Mouse (Mus musculus) layer of hippocampus, adult 2 months (tissue): ENCODE data around the gene Tiprl. TPM values are rescaled to one million over a fixed set of nuclear protein-coding genes. Genes with fewer than 3 reads are reported as not detected.

Experiments
- DNase-seq, 2 experiments: peaks; one replicate each; pipeline ENCODE4 v3.0.0; 2022; ENCODE audit warnings: low spot score in 2 of 2
- H3K27ac ChIP-seq: fragments of 200-600 bp; 2 replicates; pipeline ENCODE4 v1.8.1; 2022
- H3K4me3 ChIP-seq: fragments of 200-600 bp; 2 replicates; pipeline ENCODE4 v1.8.1; 2022; ENCODE audit warnings: mild to moderate bottlenecking
- CTCF ChIP-seq: fragments of 200-600 bp; conservative IDR thresholded peaks from 2 replicates; pipeline ENCODE4 v1.8.1; 2022; ENCODE audit warnings: antibody characterized with exemption, mild to moderate bottlenecking, moderate library complexity
- total RNA-seq, 2 experiments: library from RNA; stranded (reverse); gene quantifications; 2 replicates each; pipeline ENCODE4 v1.2.3; 2021

The Tiprl gene
- total RNA-seq, 2 experiments from 2014 or later, result 65.2 to 67.7 TPM

- TF ChIP-seq CTCF, result no peak
- no peak for DNase-seq
These were observed 38.9 kb downstream of the Tiprl start for GRCm38 (mm10) chr1:165197875-165198274.

GRCm38 (mm10) chr1:165195396-165195960 is 41.3 kb downstream of the Tiprl start:
- Histone ChIP-seq H3K27ac (no peak overlapping the region), H3K4me3 (no peak overlapping the region)
- TF ChIP-seq CTCF, result no peak
- DNase-seq, result no peak

More at GRCm38 (mm10) chr1:165197875-165198274, 38.9 kb downstream of the Tiprl start:
- H3K4me3 ChIP-seq, result no peak overlapping the region
- no peak overlapping the region for H3K27ac ChIP-seq

- Histone ChIP-seq H3K4me3 (peak overlapping the region; percentile 73), H3K27ac (peak overlapping the region; percentile 81)
- no peak for DNase-seq
- no peak for TF ChIP-seq CTCF
These were observed 42.2 kb downstream of the Tiprl start for GRCm38 (mm10) chr1:165194662-165195013.

GRCm38 (mm10) chr1:165193880-165194661 is 42.7 kb downstream of the Tiprl start, which contains the start of gene Sft2d2:
Gene Sft2d2, minus strand, starts transcription at chr1:165194438.
- peak within 1 kb of the TSS; percentile 81 for H3K27ac ChIP-seq

GRCm38 (mm10) chr1:165193426-165193825 is 43.4 kb downstream of the Tiprl start:
- Histone ChIP-seq H3K27ac (peak overlapping the region; percentile 81), H3K4me3 (peak overlapping the region; percentile 73)
- TF ChIP-seq CTCF, result no peak
- DNase-seq, result no peak

More at GRCm38 (mm10) chr1:165193880-165194661, 42.7 kb downstream of the Tiprl start, which contains the start of gene Sft2d2:
- peak; percentile 66 to 69 for DNase-seq
- peak; percentile 58 for TF ChIP-seq CTCF
- peak within 1 kb of the TSS; percentile 73 for H3K4me3 ChIP-seq

- H3K27ac ChIP-seq, result peak overlapping the region; percentile 81; the same call in 1 of the 2 replicates
- no peak for DNase-seq
- no peak for TF ChIP-seq CTCF
- H3K4me3 ChIP-seq, result peak overlapping the region; percentile 73; the same call in 1 of the 2 replicates
These were observed 44.0 kb downstream of the Tiprl start for GRCm38 (mm10) chr1:165192714-165193264.

GRCm38 (mm10) chr1:165192102-165192501 is 44.7 kb downstream of the Tiprl start:
- no peak for TF ChIP-seq CTCF
- H3K27ac ChIP-seq, result peak overlapping the region; percentile 82
- peak overlapping the region; percentile 37; the same call in 1 of the 2 replicates for H3K4me3 ChIP-seq
- DNase-seq, result no peak

- Histone ChIP-seq H3K27ac (peak overlapping the region; percentile 82), H3K4me3 (peak overlapping the region; percentile 37)
- DNase-seq, result no peak
- TF ChIP-seq CTCF, result no peak
These were observed 45.2 kb downstream of the Tiprl start for GRCm38 (mm10) chr1:165191611-165192010.

- peak overlapping the region; percentile 82 for H3K27ac ChIP-seq
- DNase-seq, result no peak
These were observed 46.1 kb downstream of the Tiprl start for GRCm38 (mm10) chr1:165190571-165191273.

GRCm38 (mm10) chr1:165190068-165190467 is 46.7 kb downstream of the Tiprl start:
- DNase-seq, result no peak
- Histone ChIP-seq H3K27ac (no peak overlapping the region), H3K4me3 (no peak overlapping the region)
- TF ChIP-seq CTCF, result no peak

More at GRCm38 (mm10) chr1:165190571-165191273, 46.1 kb downstream of the Tiprl start:
- no peak for TF ChIP-seq CTCF
- H3K4me3 ChIP-seq, result no peak overlapping the region

- Histone ChIP-seq H3K27ac (0 out of 2 replicates have a peak overlapping the region, but pooled peaks have one; percentile 36), H3K4me3 (no peak overlapping the region)
- no peak for TF ChIP-seq CTCF
- DNase-seq, result no peak
These were observed 47.8 kb downstream of the Tiprl start for GRCm38 (mm10) chr1:165188806-165189580.

GRCm38 (mm10) chr1:165187357-165187756 is 49.4 kb downstream of the Tiprl start:
- no peak overlapping the region for H3K27ac ChIP-seq
- H3K4me3 ChIP-seq, result no peak overlapping the region
- no peak for TF ChIP-seq CTCF
- no peak for DNase-seq
